Mouse (Mus musculus): ENCODE measurements around the gene St3gal6. TPM values are rescaled to one million over a fixed set of nuclear protein-coding genes. Genes with fewer than 3 reads are reported as not detected.
"Not testable (repeated sequence)": the region's sequence is repeated elsewhere in the genome, so short reads cannot be mapped to it uniquely, and the experiment has no call there.

St3gal6 gene
- total RNA-seq, 2 experiments from 2014 or later, result 33.4 to 42.6 TPM

DNA sequence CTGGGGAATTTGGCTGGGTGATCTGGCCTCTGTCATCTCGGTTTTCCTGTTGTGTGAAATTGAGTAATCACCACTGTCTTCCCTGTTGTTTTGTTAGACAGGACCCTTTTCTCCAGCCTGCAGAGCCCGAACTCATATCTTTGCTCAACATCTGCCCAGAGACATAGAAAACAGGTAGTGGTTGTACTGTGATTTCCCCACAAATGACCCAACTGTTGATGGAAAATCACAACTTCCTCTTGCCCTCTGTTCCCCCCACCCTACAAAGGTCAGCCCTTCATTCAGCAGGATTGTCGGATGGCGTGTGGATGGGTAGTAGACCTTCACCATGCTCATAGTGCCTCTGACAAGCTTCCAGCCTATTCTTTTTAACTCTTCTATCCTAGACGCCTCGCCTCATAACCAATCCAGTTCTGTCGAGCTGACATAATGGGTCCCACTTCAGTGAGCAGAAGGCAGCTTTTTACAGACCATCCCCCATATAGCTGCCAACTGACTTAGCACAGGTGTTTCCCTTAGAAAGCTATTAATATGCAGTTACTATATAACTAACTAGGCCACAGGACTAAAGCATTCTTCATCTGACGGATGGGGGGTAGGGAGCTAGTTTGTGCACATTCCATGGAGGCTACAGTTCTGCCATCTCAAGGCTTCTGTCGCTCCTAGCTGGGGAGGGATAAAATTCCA, 42.7 kb downstream of the St3gal6 start:
- DNase-seq (ENCODE audit: low spot score in 2 of 2), result no peak

DNA sequence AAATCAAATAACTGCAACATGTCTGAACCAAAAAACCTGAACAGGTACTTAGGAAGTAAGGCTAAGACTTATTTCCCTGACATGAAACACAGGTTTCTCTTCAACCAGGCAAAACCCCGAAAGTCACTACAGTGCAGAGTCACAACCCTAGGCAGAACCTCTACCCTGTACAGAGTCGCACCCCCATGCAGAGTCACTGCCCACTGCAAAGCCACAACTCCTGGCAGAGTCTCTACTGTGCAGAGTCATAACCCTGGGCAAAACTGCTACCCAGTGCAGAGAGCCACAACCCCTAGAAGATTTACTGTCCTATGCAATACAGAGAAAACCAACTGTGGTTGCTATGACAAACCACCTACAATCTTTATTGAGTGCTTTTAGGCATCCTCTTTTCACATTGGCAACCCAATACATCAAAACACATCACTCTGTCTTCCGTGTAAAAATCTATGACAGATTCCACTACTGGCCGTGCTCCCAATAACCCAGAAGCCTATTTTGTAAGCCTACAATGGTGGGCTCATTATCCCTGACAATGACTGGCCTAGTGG, 44.1 kb downstream of the St3gal6 start:
- no peak for DNase-seq (ENCODE audit: low spot score in 2 of 2)

DNA sequence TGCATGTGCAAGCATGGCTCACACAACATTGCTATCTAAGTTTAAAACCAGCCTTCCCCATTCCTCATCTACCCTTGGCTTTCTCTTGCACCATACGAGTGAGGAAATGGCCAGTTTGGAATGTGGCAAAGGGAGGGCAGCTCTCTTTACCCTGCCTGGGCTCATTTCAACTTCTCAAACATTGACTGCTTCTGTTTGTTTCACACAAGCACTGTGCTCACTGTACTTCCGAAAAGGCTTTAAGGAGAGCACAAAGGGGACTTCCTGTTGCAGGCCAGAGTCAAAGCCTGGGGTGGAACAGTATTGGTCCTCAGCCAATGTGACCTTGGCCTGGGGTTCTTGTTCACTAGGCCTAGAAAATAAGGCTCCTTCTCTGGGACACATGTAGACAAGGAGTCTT, 47.7 kb downstream of the St3gal6 start:
- no peak for DNase-seq (ENCODE audit: low spot score in 2 of 2)

DNA sequence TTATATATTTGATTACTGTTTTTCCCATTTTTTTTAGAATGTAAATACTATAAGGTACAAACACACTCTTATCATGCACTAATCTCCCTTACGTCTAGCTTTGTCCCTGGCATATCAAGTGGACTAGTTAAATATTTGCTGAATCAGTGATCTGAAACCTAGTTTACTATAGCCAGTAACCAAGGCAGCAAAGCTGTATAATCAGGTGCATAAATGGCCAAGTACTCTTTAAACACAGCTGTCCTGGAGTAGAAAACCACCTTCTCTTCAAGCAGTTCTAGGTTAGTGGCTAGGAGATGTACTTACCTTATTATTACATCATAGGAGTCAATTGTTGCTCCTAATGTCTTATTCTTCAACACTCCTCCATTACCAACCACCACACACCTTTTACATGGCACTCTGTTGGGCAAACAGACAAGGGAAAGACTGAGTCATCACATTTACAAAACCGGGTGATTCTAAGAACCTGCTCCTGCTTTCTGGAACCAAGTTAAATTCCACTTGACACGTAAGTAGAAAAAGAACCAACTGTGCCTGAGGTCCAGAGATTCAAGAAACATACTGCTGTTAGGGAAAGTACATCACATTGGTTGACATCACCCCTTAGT, 48.4 kb downstream of the St3gal6 start:
- no peak for DNase-seq (ENCODE audit: low spot score in 2 of 2)

DNA sequence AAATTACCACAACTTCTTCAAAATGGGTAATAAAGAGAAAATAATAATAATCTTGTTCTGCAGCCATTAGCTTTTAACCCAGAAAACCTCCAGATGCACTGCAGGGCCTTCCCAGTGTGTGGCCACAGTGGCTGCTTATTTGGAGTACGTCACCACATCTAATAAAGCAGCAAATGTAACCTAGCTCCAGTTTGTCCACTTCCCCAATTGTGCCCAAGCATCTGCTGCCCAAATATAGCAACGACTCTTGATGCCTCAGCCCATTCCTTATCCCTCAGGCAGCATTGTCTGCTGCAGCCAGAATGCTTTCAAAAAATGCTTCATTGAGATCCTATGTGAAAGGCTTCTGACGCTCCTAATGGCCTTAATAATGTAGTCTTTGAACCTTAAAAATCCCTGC, 49.2 kb downstream of the St3gal6 start:
- DNase-seq (ENCODE audit: low spot score in 2 of 2), result no peak

DNA sequence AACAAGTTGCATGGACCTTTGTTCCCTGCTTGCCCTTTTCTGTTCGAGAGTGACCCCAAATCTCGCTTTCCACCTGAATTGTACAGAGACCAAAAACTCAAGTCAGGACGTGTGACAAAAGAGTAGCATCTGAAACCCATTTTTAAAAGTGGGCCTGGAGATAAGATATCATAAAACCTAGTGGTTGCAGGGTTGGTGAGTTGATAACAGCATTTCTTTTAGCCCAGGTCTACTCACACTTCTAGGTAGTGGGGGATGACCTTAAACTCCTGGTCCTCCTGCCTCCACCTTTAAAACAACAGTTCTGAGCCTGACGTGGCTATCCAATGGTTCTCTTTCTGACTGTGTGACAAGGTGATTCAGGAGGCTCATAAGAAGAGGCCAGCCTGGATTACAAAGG, 53.2 kb downstream of the St3gal6 start:
- DNase-seq (ENCODE audit: low spot score in 2 of 2), result no peak

DNA sequence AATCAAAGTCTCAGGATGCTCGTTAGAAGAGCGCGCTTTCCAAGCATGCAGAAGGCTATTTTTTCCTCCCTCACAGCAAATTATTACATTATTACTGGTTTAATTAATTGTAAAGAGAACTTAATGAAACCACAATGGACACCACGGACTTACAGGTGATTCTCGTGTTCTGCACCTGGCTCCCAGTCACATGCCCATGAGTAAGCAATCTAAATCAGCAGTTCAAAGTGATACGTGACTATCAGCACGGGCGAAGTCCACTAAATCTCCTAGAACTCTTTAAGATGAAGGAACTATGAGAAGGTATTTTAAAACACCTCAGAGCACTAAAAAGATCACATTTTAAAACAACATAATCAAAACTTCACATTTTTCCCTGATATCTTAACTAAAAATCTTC, 54.0 kb downstream of the St3gal6 start:
- DNase-seq (ENCODE audit: low spot score in 2 of 2), result no peak

DNA sequence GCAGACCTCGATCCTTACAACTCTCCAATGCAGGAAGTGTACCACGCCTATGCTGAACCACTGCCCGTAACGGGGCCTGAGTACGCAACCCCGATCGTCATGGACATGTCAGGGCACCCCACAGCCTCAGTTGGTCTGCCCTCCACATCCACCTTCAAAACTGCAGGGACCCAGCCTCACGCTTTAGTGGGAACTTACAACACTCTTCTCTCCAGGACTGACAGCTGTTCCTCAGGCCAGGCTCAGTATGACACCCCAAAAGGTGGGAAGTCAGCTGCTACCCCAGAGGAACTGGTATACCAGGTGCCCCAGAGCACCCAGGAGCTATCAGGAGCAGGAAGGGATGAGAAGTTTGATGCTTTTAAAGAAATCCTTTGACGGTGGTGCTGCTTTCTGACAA, 58.6 kb downstream of the St3gal6 start:
- DNase-seq (ENCODE audit: low spot score in 2 of 2), result no peak

DNA sequence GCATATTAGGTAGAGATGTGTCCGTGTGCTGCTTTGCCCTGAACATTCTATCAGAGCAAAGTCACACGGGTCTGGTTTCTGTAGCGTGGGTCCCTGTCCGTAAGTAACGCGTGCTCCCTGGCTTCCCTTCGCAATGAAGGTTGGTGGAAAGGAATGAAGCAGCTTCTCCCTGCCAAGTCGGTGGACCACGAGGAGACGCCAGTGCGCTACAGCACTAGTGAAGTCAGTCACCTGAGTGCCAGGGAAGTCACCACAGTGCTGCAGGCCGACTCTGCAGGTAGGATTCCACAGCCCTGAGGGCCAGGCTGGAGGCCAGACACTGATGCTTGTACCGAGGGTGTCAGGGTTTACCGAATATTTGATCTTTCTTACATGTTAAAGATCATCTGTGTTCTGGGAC, 60.0 kb downstream of the St3gal6 start:
- no peak for DNase-seq (ENCODE audit: low spot score in 2 of 2)

DNA sequence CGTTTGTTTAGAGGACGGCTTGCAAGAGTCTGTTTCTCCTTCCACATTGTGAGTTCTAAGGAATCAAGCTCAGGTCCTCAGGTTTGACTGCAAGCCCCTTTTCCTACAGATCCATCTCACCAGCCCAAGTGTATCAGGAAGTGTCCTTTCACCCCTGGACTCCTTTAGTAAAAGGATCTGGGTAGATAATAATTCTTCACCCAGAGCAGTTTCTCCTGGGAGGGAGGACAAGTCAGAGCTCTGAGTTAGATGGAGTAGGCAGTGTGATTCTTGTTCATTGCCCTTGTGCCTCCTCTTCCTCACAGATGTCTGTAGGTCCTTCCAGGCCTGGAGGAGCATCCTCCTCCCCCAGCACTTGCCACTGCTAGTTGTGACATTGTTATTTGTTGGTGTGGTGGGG, 61.5 kb downstream of the St3gal6 start:
- no peak for DNase-seq (ENCODE audit: low spot score in 2 of 2)

DNA sequence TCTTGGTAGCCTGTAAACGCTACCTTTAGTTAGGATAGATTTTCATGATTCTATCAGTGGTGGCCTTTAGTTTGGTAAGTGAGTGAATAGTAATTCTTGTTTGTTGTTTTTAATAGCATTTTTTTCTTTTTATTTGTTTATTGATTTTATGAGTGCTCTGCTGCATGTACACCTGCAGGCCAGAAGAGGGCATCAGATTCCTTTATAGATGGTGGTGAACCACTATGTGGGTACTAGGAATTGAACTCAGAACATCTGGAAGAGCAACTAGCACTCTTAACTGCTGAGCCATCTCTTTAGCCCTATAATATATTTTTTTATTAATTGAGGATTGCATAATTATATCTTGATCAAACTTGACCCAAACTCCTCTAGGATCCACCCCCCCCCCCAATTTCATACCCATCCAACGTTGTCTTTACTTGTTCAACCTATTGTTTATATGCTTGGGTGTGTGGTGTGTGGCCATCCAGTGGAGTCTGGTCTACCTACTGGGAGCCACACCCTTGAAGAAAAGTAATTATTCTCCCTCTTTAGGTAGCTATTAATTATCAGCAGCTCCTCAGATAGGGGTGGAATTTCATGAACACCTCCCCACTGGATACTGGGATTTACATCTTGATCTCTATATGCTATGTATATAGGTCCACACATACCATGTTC, 62.1 kb downstream of the St3gal6 start:
- no peak for DNase-seq (ENCODE audit: low spot score in 2 of 2)

DNA sequence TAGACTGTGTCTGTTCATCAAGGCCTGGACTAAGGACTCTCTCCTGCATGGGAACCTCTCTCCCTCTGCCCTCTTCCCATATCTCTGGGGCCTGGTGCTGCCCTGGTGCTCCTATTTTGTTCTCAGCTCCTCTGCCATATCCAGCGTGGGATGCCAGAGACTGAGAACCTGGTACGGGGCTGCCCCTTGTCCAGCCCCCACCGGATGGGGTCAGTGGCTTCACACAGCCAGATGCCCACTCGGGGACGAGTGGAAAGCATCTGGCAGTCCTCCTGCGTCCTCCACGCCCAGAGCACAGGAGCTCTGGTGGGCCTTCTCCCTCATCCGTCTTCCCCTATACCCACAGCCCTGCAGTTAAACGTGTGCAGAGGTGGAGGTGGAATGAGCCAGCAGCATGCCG, 63.7 kb downstream of the St3gal6 start:
- DNase-seq (ENCODE audit: low spot score in 2 of 2), result no peak

DNA sequence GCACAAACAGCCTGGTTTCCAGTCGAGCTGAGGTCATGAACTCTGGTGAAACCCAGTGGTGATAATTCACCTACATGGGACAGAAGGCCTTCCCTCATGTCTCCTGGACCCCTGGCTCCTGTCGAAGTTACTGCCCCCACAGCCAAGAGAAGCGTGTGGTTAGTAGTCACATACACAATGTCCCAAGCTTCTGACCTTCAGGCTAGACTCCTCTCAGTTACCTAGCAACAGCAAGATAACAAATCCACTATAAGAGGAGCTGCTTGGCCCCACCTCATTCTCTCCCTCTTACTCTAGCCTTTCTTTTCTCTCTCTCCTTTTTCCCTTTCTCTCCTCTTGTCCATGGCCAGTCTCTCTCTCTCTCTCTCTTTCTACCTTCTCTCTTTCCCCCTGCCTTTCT, 64.1 kb downstream of the St3gal6 start:
- DNase-seq (ENCODE audit: low spot score in 2 of 2), result not testable (repeated sequence)

DNA sequence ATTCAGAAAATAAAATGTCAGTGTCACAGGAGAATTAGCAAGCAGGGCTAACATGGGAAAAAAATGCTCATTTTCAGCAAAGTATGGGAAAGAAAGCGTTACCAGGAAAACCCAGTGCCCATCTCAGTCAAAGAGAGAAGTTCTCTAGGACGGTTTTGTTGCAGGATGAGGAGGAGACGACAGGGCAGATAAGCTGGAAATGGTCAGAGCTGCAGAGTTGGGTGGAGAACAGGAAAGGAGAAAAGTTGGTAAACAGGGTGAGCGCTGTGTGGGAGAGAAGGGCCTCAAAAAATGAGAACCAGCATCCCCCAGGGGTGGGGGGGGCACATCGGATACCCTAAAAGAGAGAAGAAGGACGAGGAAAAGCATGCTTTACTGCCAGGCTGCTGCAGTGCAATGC, 67.1 kb downstream of the St3gal6 start:
- no peak for DNase-seq (ENCODE audit: low spot score in 2 of 2)

DNA sequence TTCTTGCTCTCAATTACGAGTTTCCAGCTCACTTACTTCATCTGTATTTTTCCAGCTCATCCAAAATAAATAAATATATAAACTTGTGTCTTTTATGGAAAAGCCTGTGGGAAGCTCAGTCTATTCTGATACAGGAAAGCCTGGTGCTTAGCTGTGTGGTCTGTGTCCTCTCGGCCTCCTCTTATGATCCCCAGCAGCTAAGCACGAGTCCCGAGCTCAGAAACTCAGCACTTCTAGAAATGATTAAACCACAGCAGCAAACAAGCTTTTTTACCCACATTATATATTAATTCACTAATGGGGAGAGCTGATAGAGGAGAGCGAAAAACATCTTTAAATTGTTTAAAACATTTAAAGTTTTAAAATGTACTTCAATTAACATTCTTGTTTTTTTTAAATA, 67.6 kb downstream of the St3gal6 start:
- DNase-seq (ENCODE audit: low spot score in 2 of 2), result no peak

DNA sequence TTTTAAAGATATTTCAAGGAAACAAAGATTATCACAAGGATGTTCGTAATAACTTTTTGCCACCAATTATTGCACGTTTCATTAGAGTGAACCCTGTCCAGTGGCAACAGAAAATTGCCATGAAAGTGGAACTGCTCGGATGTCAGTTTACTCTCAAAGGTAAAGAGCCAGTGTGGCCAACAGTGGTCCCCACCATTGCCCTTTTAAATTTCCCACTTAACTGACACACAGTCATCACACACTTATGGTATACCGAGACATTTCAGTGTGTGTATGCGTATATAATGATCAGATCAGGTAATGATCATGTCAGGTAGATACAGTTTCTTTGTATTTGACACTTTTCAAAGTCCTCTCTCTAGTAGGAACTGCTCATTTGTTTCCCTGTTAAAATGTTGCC, 68.9 kb downstream of the St3gal6 start:
- no peak for DNase-seq (ENCODE audit: low spot score in 2 of 2)

DNA sequence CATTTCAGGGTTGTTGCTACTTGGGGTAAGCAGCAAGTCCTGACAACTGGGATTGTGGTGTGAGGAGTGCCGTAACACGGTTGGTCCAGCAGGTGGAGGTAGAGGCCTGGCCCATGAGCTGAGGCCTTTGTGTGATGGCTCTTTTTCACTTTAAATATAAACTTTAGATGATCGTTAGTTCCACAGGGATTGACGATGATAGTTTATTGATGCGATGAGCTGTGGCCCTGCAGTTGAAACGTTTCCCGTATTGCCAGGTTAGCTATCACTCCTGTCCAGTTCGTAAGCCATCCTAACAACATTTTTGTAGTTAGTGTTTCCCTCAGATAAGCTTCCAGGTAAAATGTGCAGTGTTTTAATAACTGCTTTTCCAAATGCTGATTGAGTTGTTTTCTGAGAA, 69.4 kb downstream of the St3gal6 start:
- DNase-seq (ENCODE audit: low spot score in 2 of 2), result peak in 1 of 2 experiments; percentile 26

DNA sequence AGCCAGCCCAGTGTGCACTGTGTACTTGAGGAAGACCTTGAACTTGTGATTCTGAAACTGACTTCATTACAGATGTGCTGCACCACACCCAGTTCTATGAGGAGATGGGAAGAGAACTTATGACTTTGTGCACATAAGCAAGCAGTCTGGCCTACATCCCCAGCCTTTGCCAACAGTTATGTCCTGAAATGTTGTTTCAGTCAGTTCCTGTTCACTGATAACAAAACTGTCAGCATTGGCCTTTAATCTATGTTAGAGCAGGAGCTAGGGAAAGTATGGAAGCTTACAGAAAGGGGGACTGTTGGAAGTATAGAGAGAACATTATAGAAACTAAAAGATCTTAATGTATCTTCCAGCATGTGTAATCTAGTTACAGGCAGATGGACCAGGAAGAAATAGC, 70.2 kb downstream of the St3gal6 start:
- DNase-seq (ENCODE audit: low spot score in 2 of 2), result no peak

DNA sequence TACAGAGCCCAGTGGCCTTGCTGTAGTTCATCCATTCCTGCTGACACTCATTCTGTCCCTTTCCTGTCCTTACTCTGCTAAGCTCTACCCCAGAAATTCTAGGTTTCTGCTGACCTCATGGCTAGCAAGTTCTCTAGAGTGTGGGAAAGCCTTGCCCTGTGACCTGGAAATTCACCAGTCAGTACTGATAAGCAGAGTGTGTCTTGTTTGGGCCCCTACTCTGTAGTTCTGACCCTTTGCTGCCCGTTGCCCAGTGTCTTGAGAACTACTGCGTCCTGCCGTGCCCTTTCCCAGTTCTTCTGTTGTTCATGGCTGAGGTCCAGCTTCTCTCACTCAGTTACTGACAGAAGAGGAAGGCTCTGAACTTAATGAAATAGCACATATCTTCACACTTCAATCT, 70.9 kb downstream of the St3gal6 start:
- DNase-seq (ENCODE audit: low spot score in 2 of 2), result no peak

DNA sequence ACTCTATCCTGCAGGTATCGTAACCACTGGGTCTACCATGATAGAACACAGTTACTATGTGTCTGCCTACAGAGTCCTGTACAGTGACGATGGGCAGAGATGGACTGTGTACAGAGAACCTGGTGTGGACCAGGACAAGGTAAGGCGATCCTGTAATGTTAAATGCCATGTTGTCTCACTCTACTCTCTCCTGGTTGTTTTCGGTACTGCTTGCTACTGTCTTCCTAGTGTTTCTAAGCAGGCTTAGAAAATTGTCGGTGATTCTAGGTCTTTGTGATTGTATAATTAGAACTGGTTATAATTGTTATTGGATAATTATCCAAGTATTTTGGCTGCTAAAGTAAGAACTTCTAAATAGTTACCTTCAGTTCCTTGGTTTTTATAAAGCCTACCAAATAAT, 72.4 kb downstream of the St3gal6 start:
- no peak for DNase-seq (ENCODE audit: low spot score in 2 of 2)

DNA sequence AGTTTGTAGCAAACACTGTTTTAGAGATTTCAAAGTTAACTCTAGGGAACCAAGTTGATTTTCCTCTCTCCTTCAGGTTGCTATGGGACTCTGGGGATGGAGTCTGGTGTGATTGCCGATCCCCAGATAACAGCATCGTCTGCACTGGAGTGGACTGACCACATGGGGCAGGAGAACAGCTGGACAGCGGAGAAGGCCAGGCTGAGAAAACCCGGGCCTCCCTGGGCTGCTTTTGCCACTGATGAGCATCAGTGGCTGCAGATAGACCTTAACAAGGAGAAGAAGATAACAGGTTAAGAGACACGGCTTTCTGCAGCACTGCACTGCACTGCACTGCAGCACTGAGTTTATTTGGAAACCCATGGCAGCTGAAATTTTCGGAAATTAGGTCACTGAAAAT, 73.4 kb downstream of the St3gal6 start:
- DNase-seq (ENCODE audit: low spot score in 2 of 2), result no peak

DNA sequence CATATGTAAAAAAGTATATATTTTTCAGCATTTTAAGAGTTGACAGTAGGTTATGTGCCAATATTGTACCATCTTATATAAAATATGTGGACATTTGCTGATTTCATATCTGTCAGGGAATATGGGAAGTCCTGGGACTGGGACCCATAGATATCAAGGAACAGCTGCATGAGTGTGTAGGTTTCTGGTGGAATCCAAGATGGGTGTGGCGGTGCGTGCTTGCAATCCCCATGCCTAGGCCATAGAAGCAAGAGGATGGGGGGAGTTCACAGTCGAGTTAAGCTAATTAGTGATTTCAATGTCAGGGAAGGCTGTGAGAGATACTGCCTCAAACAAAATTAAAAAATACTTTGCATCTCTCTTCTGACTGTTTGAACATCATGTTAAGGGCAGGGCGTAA, 75.0 kb downstream of the St3gal6 start:
- DNase-seq (ENCODE audit: low spot score in 2 of 2), result no peak

Measured in gastrocnemius, postnatal 4 days (tissue).